Mouse (Mus musculus): Measurements from ENCODE around the gene Gabrb1.

The Gabrb1 gene

DNA sequence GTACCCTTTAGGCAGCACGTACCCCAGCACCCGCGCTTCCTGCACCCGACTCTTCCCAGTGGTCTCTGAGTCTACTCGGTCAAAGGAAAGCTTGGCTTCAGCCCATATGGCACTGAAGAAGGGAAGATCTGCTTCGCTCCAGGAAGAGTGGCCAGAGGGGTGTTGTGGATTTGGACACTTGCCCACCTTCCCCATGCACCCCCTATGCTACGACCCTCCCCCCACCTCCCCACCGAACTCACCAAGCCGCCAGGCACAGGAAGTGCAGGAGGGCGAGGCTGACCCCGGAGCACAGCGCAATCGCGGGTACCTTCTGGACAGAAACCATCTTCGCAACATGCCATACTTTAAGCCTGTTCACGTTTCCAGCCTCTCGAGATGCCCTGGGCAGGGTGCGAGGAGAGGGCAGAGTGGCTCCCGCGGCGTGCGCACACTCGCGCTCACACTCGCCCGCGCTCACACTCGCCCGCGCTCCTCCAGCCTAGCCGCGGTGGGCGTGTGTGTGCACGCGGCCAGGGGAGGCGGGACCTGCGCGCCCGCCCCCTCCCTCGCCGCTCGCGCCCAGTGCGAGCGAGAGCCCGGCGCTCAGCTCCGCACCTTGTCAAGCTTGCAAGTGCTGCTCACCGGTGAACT lies at the start of gene Gabrb1:
Gene Gabrb1, plus strand, starts transcription at position 632 of the 633 bp plus-strand sequence.
- peak; percentile 67 to 76 for DNase-seq (ENCODE audit: low spot score in 2 of 2)

DNA sequence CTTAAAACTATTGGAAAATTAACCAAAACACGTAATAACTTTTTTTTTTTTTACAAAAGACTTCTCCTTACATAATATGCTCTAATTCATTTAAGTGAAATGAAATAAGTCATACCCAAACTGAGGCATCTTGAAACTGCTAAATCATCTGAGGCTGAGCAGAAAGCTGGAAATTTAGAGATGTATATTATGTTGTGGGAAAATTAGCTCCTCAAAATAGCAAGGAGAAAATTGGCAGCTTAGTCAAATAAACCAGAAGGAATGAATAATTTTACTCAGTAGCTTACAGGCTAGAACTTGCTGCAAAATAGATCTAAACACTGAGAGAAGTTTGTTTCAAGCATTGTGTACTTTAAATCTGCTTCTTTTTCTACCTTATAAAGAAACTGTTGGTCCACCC lies 49.2 kb upstream of the Gabrb1 start:
- DNase-seq (ENCODE audit: low spot score in 2 of 2), result no peak

GRCm38 (mm10) chr5:71614311-71614710 lies 43.6 kb upstream of the Gabrb1 start:
- DNase-seq (ENCODE audit: low spot score in 2 of 2), result no peak

DNA sequence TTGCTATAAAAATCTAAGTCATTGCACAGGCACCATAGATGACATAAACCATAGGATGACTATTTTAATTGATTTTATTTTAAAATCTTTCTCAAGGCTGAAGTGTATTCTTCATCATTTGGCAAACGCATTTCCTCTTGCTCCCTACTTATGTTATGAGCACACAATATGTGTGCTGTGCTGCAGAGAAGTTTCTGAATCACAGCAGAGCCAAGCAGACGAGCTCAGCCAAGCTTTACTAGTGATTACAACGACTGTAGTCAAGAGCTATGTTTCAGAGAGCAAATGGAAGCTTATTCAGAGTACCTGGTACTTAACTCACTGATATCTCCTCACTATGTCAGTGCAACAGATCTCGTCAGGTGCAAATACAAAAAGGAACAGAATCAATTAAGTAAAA lies 41.2 kb upstream of the Gabrb1 start:
- no peak for DNase-seq (ENCODE audit: low spot score in 2 of 2)

DNA sequence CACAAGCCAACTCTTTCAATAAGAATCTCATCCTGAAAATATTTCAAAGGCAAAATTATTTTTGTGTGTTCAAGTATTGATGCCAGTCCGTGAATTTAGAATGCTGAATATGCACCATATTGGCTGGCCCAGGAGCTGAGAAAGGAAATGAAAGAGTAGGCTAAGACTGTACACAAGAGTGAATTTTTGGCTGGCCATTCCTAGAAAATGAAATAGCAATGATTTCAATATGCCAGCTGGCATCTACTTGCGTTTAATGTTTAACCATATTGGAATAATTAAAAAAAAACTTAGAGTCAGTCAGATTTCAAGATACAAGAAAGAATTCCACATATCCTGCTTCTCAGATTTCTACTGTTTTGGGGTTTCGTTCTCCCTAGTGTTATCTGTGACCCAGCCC lies 30.1 kb upstream of the Gabrb1 start:
- no peak for DNase-seq (ENCODE audit: low spot score in 2 of 2)

DNA sequence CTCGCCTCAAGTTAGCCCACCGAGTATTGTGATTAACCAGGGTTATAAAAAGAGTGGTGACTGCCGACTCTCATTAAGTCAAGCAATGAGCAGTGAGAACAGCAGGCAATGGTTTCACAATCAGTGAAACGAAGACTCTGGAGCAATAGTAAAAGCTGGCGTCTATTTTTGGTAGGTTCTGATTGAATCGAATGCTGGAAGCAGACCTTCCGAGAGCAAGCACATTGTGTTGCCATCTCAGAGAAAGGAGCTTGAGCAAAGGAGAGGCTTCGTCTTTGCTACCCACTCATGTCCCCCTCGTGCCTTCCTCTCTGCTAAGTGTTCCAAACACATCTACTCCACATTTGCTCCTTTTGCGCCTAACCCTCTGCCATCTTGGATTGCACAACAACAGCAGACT lies 18.1 kb upstream of the Gabrb1 start:
- DNase-seq (ENCODE audit: low spot score in 2 of 2), result no peak

DNA sequence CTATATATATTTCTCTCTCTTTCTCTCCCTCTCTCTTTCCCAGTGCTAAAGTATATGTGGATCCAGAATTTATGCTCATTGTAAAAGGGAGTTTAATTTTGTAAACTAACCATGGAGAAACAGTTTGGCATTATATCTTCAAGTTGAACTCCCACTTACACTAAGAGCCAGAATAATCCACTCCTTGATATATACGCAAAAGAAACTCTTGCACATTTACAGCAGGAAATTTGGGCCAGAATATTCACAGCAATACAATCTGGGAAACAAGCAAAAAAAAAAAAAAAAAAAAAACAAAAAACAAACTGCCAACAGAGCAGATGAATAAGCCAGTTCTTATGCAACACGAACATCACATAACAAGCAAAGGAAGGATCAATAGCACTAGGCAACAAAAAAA lies 9.8 kb upstream of the Gabrb1 start:
- DNase-seq (ENCODE audit: low spot score in 2 of 2), result no peak

DNA sequence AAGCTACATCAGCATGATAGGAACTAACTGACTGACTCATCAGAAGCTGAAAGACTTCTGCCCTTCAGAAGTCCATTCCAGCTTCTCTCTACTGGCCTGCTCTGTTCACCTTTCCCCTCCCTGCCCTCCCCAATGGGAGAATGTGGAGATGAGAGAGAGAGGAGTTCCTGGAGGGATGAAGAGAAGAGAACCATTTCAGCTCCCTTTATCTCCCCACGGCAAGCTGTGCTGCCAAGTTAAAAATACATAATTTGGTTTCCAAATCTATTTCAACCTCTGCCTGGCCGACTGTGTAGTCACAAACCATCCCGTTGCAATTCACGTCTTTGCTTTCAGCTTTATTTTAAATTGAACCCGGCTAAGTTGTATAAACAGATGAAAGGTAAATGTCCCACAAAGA lies 3.9 kb upstream of the Gabrb1 start:
- no peak for DNase-seq (ENCODE audit: low spot score in 2 of 2)

DNA sequence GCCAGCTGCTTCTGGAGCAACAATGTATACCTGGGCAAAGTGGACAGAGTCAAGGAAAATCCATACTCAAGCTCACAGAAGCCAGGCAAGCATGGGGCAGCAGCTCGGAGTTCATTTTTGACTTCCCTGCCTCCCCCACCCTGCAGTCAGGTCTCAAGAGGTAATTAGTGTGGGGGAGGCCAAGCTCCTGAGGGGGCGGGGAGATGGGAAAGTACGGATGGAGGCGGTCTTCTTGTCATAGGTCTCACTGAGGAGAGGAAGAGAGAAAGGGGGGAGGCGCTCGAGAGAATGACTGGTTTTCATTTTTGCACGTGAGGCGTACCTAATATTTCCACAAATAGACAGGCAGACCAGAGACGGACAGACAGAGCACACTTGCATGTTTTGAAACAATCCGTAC lies 1.1 kb upstream of the Gabrb1 start:
- peak; percentile 57 to 61 for DNase-seq (ENCODE audit: low spot score in 2 of 2)

- DNase-seq (ENCODE audit: low spot score in 2 of 2), result peak; percentile 47 to 50
Measured at GRCm38 (mm10) chr5:71658115-71658497, 193 bp downstream of the Gabrb1 start, which contains the start of gene Gabra4. TSS of gene Gabra4 (minus strand) at chr5:71658308.

DNA sequence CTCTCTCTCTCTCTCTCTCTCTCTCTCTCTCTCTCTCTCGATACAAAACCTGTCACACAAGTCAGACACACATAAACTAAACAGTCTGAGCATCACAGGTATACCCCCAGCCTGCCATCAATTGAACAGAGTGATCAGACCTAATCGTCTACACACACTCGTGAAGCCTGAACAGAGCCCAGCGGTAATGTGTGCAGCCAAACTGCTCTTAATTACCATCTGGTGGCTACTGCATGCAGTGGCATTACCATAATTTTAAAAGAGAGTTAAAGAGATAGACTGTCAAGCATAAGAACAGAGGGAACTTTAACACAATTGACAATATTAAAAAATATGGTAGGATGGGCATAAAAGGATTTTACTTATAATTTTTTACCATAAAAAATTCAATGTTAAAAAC lies 7.7 kb downstream of the Gabrb1 start:
- peak; percentile 26 to 45 for DNase-seq (ENCODE audit: low spot score in 2 of 2)

- DNase-seq (ENCODE audit: low spot score in 2 of 2), result peak; percentile 88
Measured at GRCm38 (mm10) chr5:71699696-71700467, 42.0 kb downstream of the Gabrb1 start.

GRCm38 (mm10) chr5:71700468-71701272 lies 42.8 kb downstream of the Gabrb1 start:
- DNase-seq (ENCODE audit: low spot score in 2 of 2), result peak; percentile 83

DNA sequence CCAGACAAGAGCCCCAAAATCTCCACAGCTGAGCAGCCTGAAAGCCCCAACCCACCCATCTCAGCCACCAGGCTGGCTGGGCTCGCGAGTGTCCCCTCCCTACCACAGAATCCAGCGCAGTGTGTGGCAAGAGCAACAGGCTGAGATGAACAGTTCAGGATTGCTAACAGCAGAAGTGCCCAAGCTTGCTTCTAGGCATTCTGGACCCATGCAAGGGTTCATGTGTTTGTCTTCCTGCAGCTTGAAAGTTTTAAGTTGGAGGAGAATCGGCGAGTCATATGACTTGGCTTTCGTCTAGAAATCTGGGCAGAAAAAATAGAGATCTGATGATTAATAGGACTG lies 43.3 kb downstream of the Gabrb1 start:
- DNase-seq (ENCODE audit: low spot score in 2 of 2), result no peak

GRCm38 (mm10) chr5:71732931-71733792 lies 75.2 kb downstream of the Gabrb1 start:
- peak in 1 of 2 experiments; percentile 40 for DNase-seq (ENCODE audit: low spot score in 2 of 2)

DNA sequence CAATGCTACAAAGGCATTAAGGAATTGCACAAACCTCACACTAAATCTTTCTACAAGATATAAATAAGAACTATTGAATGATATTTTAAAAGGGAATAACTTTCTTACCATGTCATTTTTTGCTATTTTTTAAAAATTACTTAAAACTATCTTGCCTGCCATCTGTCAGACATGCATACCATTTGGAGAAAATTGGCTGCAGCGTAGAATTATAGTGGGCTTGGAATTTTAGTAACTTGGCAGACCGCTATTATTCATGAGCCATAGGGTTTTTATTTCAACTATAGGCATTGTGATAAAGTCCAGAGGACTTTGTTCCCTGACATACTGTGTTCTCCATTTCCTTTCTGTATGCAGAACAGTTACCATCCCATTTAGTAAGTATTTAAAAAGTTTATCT lies 89.5 kb downstream of the Gabrb1 start:
- DNase-seq (ENCODE audit: low spot score in 2 of 2), result no peak

DNA sequence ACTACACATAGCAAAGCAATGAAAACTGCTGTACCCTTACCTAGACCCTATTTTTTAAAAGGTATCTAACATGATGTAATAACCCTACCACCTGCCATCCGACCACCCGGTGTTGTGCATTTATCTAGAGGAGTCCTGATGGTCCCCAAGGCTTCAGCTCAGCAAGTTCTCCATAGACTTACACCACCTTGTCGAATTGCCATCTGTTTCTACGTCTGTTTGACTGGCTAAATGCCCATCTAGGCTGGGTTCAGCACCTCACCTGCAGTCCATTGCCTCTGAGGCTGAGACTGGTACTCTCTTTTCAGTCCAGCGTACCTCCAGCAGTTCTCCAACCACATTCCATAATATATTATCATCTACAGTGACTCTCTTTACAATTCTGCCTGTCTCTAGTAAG lies 96.1 kb downstream of the Gabrb1 start:
- DNase-seq (ENCODE audit: low spot score in 2 of 2), result no peak

- no peak for DNase-seq (ENCODE audit: low spot score in 2 of 2)
Measured at GRCm38 (mm10) chr5:71761105-71761504, 103.2 kb downstream of the Gabrb1 start.

- no peak for DNase-seq (ENCODE audit: low spot score in 2 of 2)
Measured at GRCm38 (mm10) chr5:71781514-71782179, 123.7 kb downstream of the Gabrb1 start.

GRCm38 (mm10) chr5:71822862-71823261 lies 164.9 kb downstream of the Gabrb1 start:
- no peak for DNase-seq (ENCODE audit: low spot score in 2 of 2)

- DNase-seq (ENCODE audit: low spot score in 2 of 2), result no peak
Measured at GRCm38 (mm10) chr5:71828342-71828741, 170.4 kb downstream of the Gabrb1 start.
